In the genomic region with DNA sequence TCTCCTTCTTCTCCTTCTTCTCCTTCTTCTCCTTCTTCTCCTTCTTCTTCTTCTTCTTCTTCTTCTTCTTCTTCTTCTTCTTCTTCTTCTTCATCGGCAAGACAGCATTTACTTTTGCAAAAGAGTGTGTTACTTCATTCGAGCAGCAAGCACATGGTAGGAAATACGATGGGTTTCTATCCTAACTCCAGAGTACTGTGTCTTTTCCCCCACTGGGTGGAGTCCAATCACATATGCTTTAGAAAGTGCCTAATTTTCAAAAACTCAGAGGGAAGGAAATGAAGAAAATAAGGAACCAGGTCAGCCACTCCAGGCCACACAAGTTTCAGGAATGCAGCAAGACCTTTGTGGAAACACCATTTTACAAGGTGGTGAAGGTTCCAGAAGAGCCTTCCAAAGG, we compare ENCODE assay signal across 31 mouse cellular contexts. TPM values are rescaled to one million over a fixed set of nuclear protein-coding genes. Genes with fewer than 3 reads are reported as not detected.
DNase-seq lines count a peak whose midpoint lies in the region; ATAC-seq and TF ChIP-seq lines count a peak whose summit lies in the region.
"Had no signal": no experiment of that assay in that cellular context is flagged by ENCODE, and none has a peak within 500 bp of the region (broad histone marks: within the 10 kb centered on the region; RNA-seq: fewer than 3 reads in every experiment).

No protein-coding gene starts in this region.

- no peak overlapping the region for H3K27ac ChIP-seq in intestine, postnatal 0 days (ENCODE audit: low read depth, low read length)
- no peak overlapping the region for H3K27ac ChIP-seq in intestine, embryonic 16.5 days (ENCODE audit: low read length)
- H3K27ac ChIP-seq in lung, postnatal 0 days (ENCODE audit: low read length) = no peak overlapping the region
- H3K27ac ChIP-seq: embryonic facial prominence, embryonic 12.5 days; hindbrain, embryonic 10.5 days; hindbrain, embryonic 15.5 days; liver, embryonic 14.5 days; lung, embryonic 15.5 days; midbrain, embryonic 10.5 days; neural tube, embryonic 13.5 days had no signal

- H3K9me3 ChIP-seq in intestine, postnatal 0 days (ENCODE audit: control insufficient read depth) = no peaks in the 10 kb centered on the region
- H3K9me3 ChIP-seq in intestine, embryonic 16.5 days (ENCODE audit: control insufficient read depth, low read length) = no peaks in the 10 kb centered on the region
- no peaks in the 10 kb centered on the region for H3K9me3 ChIP-seq in lung, postnatal 0 days (ENCODE audit: low read length)
- H3K9me3 ChIP-seq: embryonic facial prominence, embryonic 12.5 days; hindbrain, embryonic 10.5 days; hindbrain, embryonic 15.5 days; lung, embryonic 15.5 days; midbrain, embryonic 10.5 days; neural tube, embryonic 13.5 days had no signal

- TF ChIP-seq EP300 in lung, postnatal 0 days (IDR thresholded peaks at IDR 0.05) = no peak

- no peak overlapping the region for H3K4me2 ChIP-seq in intestine, postnatal 0 days (replicated peaks; ENCODE audit: low read depth)
- H3K4me2 ChIP-seq in intestine, embryonic 16.5 days (ENCODE audit: low read depth, low read length) = no peak overlapping the region
- H3K4me2 ChIP-seq in lung, postnatal 0 days (replicated peaks; ENCODE audit: low read depth, low read length) = no peak overlapping the region
- H3K4me2 ChIP-seq: embryonic facial prominence, embryonic 12.5 days; hindbrain, embryonic 15.5 days; lung, embryonic 15.5 days; neural tube, embryonic 13.5 days had no signal

- H3K27me3 ChIP-seq in intestine, postnatal 0 days (replicated peaks; ENCODE audit: control insufficient read depth, insufficient read depth, low read length) = no peaks in the 10 kb centered on the region
- H3K27me3 ChIP-seq in intestine, embryonic 16.5 days (replicated peaks; ENCODE audit: control insufficient read depth, insufficient read depth, low read length) = no peaks in the 10 kb centered on the region
- H3K27me3 ChIP-seq in lung, postnatal 0 days (replicated peaks; ENCODE audit: insufficient read depth, low read length) = no peaks in the 10 kb centered on the region
- H3K27me3 ChIP-seq: embryonic facial prominence, embryonic 12.5 days; hindbrain, embryonic 15.5 days; lung, embryonic 15.5 days; neural tube, embryonic 13.5 days; Patski had no signal

- ATAC-seq in intestine, postnatal 0 days = no peak
- no peak for ATAC-seq in intestine, embryonic 16.5 days
- ATAC-seq in lung, postnatal 0 days = no peak
- ATAC-seq in megakaryocyte progenitor cell, adult 5-6 weeks (replicated peaks; ENCODE audit: poor library complexity) = peak; percentile 12
- ATAC-seq: CD4-positive, CD25-positive, alpha-beta regulatory T cell, adult 4 months; forebrain, embryonic 14.5 days; Patski had no signal

- no peak overlapping the region for H3K4me3 ChIP-seq in intestine, postnatal 0 days (ENCODE audit: low read depth, low read length)
- H3K4me3 ChIP-seq in intestine, embryonic 16.5 days (ENCODE audit: low read length) = no peak overlapping the region
- no peak overlapping the region for H3K4me3 ChIP-seq in lung, postnatal 0 days (ENCODE audit: low read depth, low read length)
- H3K4me3 ChIP-seq: embryonic facial prominence, embryonic 12.5 days; hindbrain, embryonic 10.5 days; hindbrain, embryonic 15.5 days; lung, embryonic 15.5 days; midbrain, embryonic 10.5 days; myocyte; neural tube, embryonic 13.5 days had no signal

- 82% methylated on average over 3 of the region's 3 CpGs for WGBS in intestine, postnatal 0 days
- 87% methylated on average over 3 of the region's 3 CpGs for WGBS in intestine, embryonic 16.5 days
- WGBS in lung, postnatal 0 days = 78% methylated on average over 3 of the region's 3 CpGs

- no peaks in the 10 kb centered on the region for H3K36me3 ChIP-seq in intestine, postnatal 0 days (ENCODE audit: control insufficient read depth, insufficient read depth)
- no peaks in the 10 kb centered on the region for H3K36me3 ChIP-seq in intestine, embryonic 16.5 days (ENCODE audit: control insufficient read depth, insufficient read depth, low read length)
- no peaks in the 10 kb centered on the region for H3K36me3 ChIP-seq in lung, postnatal 0 days (ENCODE audit: insufficient read depth, low read length)
- H3K36me3 ChIP-seq: embryonic facial prominence, embryonic 12.5 days; hindbrain, embryonic 10.5 days; hindbrain, embryonic 15.5 days; lung, embryonic 15.5 days; midbrain, embryonic 10.5 days; neural tube, embryonic 13.5 days had no signal

- TF ChIP-seq CTCF in intestine, postnatal 0 days (IDR thresholded peaks at IDR 0.05; ENCODE audit: low read depth) = 0 out of 2 replicates have a peak, but pooled peaks have one; percentile 12
- peak; percentile 12; the same call in 1 of the 2 replicates for TF ChIP-seq CTCF in lung, postnatal 0 days (IDR thresholded peaks at IDR 0.05)

- H3K4me1 ChIP-seq in intestine, postnatal 0 days (replicated peaks; ENCODE audit: control insufficient read depth, insufficient read depth, low read length) = no peaks in the 10 kb centered on the region
- H3K4me1 ChIP-seq in intestine, embryonic 16.5 days (ENCODE audit: control insufficient read depth, insufficient read depth, low read length) = no peaks in the 10 kb centered on the region
- peaks cover under 1% of the 10 kb centered on the region; the same call in 1 of the 2 replicates for H3K4me1 ChIP-seq in lung, postnatal 0 days (ENCODE audit: insufficient read depth, low read depth, low read length)
- H3K4me1 ChIP-seq: embryonic facial prominence, embryonic 12.5 days; hindbrain, embryonic 15.5 days had no signal

- DNase-seq in lung, postnatal 0 days (ENCODE audit: low spot score) = no peak
- no peak for DNase-seq in lung, adult 18-20 months
- peak; percentile 60 for DNase-seq in NIH3T3 (ENCODE audit: low read depth)
- DNase-seq in gastrocnemius, postnatal 4 days (ENCODE audit: low spot score in 2 of 2) = no peak
- DNase-seq in urinary bladder, postnatal 25 days (ENCODE audit: low spot score) = no peak
- DNase-seq: adrenal gland, postnatal 10 days; cerebellum, adult 11-12 months; cerebellum, adult 9-11 months; embryo, embryonic 11 days; gastrocnemius, postnatal 25 days; heart, postnatal 14 days; kidney, adult 11 months; kidney, postnatal 36 days; layer of hippocampus, postnatal 36 days; liver; lung, postnatal 4 days; right cerebral cortex, postnatal 4 days had no signal

- no peak overlapping the region for H3K9ac ChIP-seq in intestine, postnatal 0 days (ENCODE audit: low read depth, low read length)
- no peak overlapping the region for H3K9ac ChIP-seq in intestine, embryonic 16.5 days (ENCODE audit: low read depth, low read length)
- H3K9ac ChIP-seq in lung, postnatal 0 days (replicated peaks; ENCODE audit: low read depth) = no peak overlapping the region
- H3K9ac ChIP-seq: embryonic facial prominence, embryonic 12.5 days; hindbrain, embryonic 15.5 days; liver, embryonic 14.5 days; lung, embryonic 15.5 days; neural tube, embryonic 13.5 days had no signal

RNA-seq across cellular contexts. Expression of a gene that starts 4.4 kb away (rescaled TPM):
- polyA plus RNA-seq in intestine, postnatal 0 days (2015; fragmentation: Nextera tagmentation; extraction: Ambion mirVana) = 29.0 and 29.6 TPM in 2 replicates
- polyA plus RNA-seq in intestine, embryonic 16.5 days (2015; fragmentation: Nextera tagmentation; extraction: Ambion mirVana) = 48.0 and 49.7 TPM in 2 replicates
- 23.9 and 25.2 TPM in 2 replicates for polyA plus RNA-seq in lung, postnatal 0 days (2015; fragmentation: Nextera tagmentation; extraction: Ambion mirVana)
- 42.0 and 45.9 TPM in 2 replicates for total RNA-seq in megakaryocyte progenitor cell, adult 5-6 weeks (2015)
- total RNA-seq in megakaryocyte progenitor cell, adult 5-6 weeks (2017) = 47.6 and 61.4 TPM in 2 replicates
- total RNA-seq in gastrocnemius, postnatal 4 days (2021) = 10 to 100 TPM; 47.0 to 50.2 TPM

RNA-seq across cellular contexts. Expression of a gene that starts 32.3 kb away (rescaled TPM):
- 126 and 134 TPM in 2 replicates for polyA plus RNA-seq in intestine, postnatal 0 days (2015; fragmentation: Nextera tagmentation; extraction: Ambion mirVana)
- polyA plus RNA-seq in intestine, embryonic 16.5 days (2015; fragmentation: Nextera tagmentation; extraction: Ambion mirVana) = 271 and 298 TPM in 2 replicates
- polyA plus RNA-seq in lung, postnatal 0 days (2015; fragmentation: Nextera tagmentation; extraction: Ambion mirVana) = 121 and 125 TPM in 2 replicates
- total RNA-seq in megakaryocyte progenitor cell, adult 5-6 weeks (2015) = 424 and 430 TPM in 2 replicates
- total RNA-seq in megakaryocyte progenitor cell, adult 5-6 weeks (2017) = 161 and 224 TPM in 2 replicates
- 100 to 1,000 TPM; 132 to 141 TPM for total RNA-seq in gastrocnemius, postnatal 4 days (2021)

RNA-seq across cellular contexts. Expression of a gene that starts 50.8 kb away (rescaled TPM):
- polyA plus RNA-seq in intestine, postnatal 0 days (2015; fragmentation: Nextera tagmentation; extraction: Ambion mirVana) = 105 and 111 TPM in 2 replicates
- polyA plus RNA-seq in intestine, embryonic 16.5 days (2015; fragmentation: Nextera tagmentation; extraction: Ambion mirVana) = 220 and 233 TPM in 2 replicates
- polyA plus RNA-seq in lung, postnatal 0 days (2015; fragmentation: Nextera tagmentation; extraction: Ambion mirVana) = 116 and 125 TPM in 2 replicates
- total RNA-seq in megakaryocyte progenitor cell, adult 5-6 weeks (2015) = 114 and 130 TPM in 2 replicates
- 125 and 126 TPM in 2 replicates for total RNA-seq in megakaryocyte progenitor cell, adult 5-6 weeks (2017)
- 10 to 100 TPM; 74.4 to 80.7 TPM for total RNA-seq in gastrocnemius, postnatal 4 days (2021)
